Mouse (Mus musculus): ENCODE measurements around the gene Pask.

DNA sequence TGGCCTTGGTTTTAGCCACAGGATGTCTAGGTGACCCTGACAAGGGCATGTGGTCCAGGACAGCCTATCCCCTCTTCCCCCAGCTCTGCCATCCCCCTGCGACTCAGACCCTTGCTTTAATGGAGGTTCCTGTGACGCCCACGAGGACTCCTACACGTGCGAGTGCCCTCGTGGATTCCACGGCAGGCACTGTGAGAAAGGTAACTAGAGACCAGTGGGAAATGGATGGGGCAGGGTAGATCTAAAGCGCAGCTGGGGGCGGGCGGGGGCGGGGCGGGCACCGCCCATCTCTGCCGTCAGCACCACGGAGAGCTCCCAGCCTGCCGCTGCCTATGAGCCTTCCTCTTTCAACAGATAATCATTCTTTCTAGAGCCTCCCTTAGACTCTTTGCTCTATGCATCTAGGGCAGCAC, 70.9 kb downstream of the Pask start:
- TF ChIP-seq CTCF (IDR thresholded peaks at IDR 0.05; ENCODE audit: extremely low read depth, insufficient read length, insufficient replicate concordance, low read depth, low read length) (no peak), POLR2A (IDR thresholded peaks at IDR 0.05; ENCODE audit: low read depth, low read length) (no peak)

All from small intestine, adult 2 months (tissue).